Mouse (Mus musculus): ENCODE measurements around the gene Hmbs. TPM values are rescaled to one million over a fixed set of nuclear protein-coding genes. Genes with fewer than 3 reads are reported as not detected.
"Not testable (repeated sequence)": the region's sequence is repeated elsewhere in the genome, so short reads cannot be mapped to it uniquely, and the experiment has no call there.

Hmbs gene
- 10 to 100 TPM; 21.9 to 22.1 TPM for total RNA-seq (2021)
- long read RNA-seq, experiment 1, transcript Hmbs-201 (14 exons, 1,605 nt): major isoform, 7 of 19 reads
- long read RNA-seq, experiment 1, partial matches to known transcripts: 5 of 19 reads
- long read RNA-seq, experiment 1, other reads (novel, unspliced or antisense): 7 of 19 reads
- long read RNA-seq, experiment 2, transcript Hmbs-201 (14 exons, 1,605 nt): major isoform, 29 of 38 reads
- long read RNA-seq, experiment 2, partial matches to known transcripts: 2 of 38 reads
- long read RNA-seq, experiment 2, other reads (novel, unspliced or antisense): 7 of 38 reads

GRCm38 (mm10) chr9:44343781-44344421 lies at the start of gene Hmbs:
Gene Hmbs, minus strand, starts transcription at chr9:44344228.
- Histone ChIP-seq H3K4me3 (peak within 1 kb of the TSS; percentile 98), H3K27ac (peak within 1 kb of the TSS; percentile 100)
- DNase-seq (ENCODE audit: low spot score in 2 of 2): peak; percentile 88 to 91
- no peak for TF ChIP-seq CTCF (conservative IDR thresholded peaks at IDR 0.05)

GRCm38 (mm10) chr9:44391466-44391865 lies 47.4 kb upstream of the Hmbs start:
- TF ChIP-seq CTCF (conservative IDR thresholded peaks at IDR 0.05): peak; percentile 90
- no peak overlapping the region for H3K4me3 ChIP-seq
- peak in 1 of 2 experiments; percentile 76 for DNase-seq (ENCODE audit: low spot score in 2 of 2)
- H3K27ac ChIP-seq: no peak overlapping the region

GRCm38 (mm10) chr9:44389273-44389672 lies 45.2 kb upstream of the Hmbs start:
- Histone ChIP-seq H3K4me3 (no peak overlapping the region), H3K27ac (no peak overlapping the region)
- peak in 1 of 2 experiments; percentile 44 for DNase-seq (ENCODE audit: low spot score in 2 of 2)
- peak; percentile 87 for TF ChIP-seq CTCF (conservative IDR thresholded peaks at IDR 0.05)

- DNase-seq (ENCODE audit: low spot score in 2 of 2): no peak
- Histone ChIP-seq H3K27ac (no peak overlapping the region), H3K4me3 (no peak overlapping the region)
- no peak for TF ChIP-seq CTCF (conservative IDR thresholded peaks at IDR 0.05)
Observed at GRCm38 (mm10) chr9:44387221-44387620, 43.2 kb upstream of the Hmbs start.

GRCm38 (mm10) chr9:44384596-44384995 lies 40.6 kb upstream of the Hmbs start:
- Histone ChIP-seq H3K27ac (no peak overlapping the region), H3K4me3 (no peak overlapping the region)
- no peak for DNase-seq (ENCODE audit: low spot score in 2 of 2)
- no peak for TF ChIP-seq CTCF (conservative IDR thresholded peaks at IDR 0.05)

- H3K27ac ChIP-seq: peak overlapping the region; percentile 91
- peak overlapping the region; percentile 75 for H3K4me3 ChIP-seq
- TF ChIP-seq CTCF (conservative IDR thresholded peaks at IDR 0.05): no peak
- DNase-seq (ENCODE audit: low spot score in 2 of 2): no peak
Observed at GRCm38 (mm10) chr9:44379862-44380261, 35.8 kb upstream of the Hmbs start.

- TF ChIP-seq CTCF (conservative IDR thresholded peaks at IDR 0.05): peak; percentile 80
- peak within 1 kb of the TSS; percentile 91 for H3K27ac ChIP-seq
- H3K4me3 ChIP-seq: peak within 1 kb of the TSS; percentile 75
- DNase-seq (ENCODE audit: low spot score in 2 of 2): peak; percentile 99
Observed at GRCm38 (mm10) chr9:44379054-44379834, 35.2 kb upstream of the Hmbs start, which contains the start of gene Hyou1. Gene Hyou1, plus strand, starts transcription at chr9:44379490.

GRCm38 (mm10) chr9:44378153-44378730 lies 34.2 kb upstream of the Hmbs start:
- H3K27ac ChIP-seq: peak overlapping the region; percentile 91
- DNase-seq (ENCODE audit: low spot score in 2 of 2): no peak
- H3K4me3 ChIP-seq: peak overlapping the region; percentile 75
- TF ChIP-seq CTCF (conservative IDR thresholded peaks at IDR 0.05): no peak

GRCm38 (mm10) chr9:44377335-44377734 lies 33.3 kb upstream of the Hmbs start:
- not testable (repeated sequence) for H3K27ac ChIP-seq; DNase-seq (ENCODE audit: low spot score in 2 of 2); H3K4me3 ChIP-seq

- DNase-seq (ENCODE audit: low spot score in 2 of 2): no peak
- no peak overlapping the region for H3K4me3 ChIP-seq
- no peak for TF ChIP-seq CTCF (conservative IDR thresholded peaks at IDR 0.05)
- H3K27ac ChIP-seq: no peak overlapping the region
Observed at GRCm38 (mm10) chr9:44376141-44376540, 32.1 kb upstream of the Hmbs start.

- H3K27ac ChIP-seq: no peak overlapping the region
- no peak for DNase-seq (ENCODE audit: low spot score in 2 of 2)
- no peak overlapping the region for H3K4me3 ChIP-seq
- TF ChIP-seq CTCF (conservative IDR thresholded peaks at IDR 0.05): no peak
Observed at GRCm38 (mm10) chr9:44373386-44373785, 29.4 kb upstream of the Hmbs start.

- no peak for DNase-seq (ENCODE audit: low spot score in 2 of 2)
- peak; percentile 70 for TF ChIP-seq CTCF (conservative IDR thresholded peaks at IDR 0.05)
- Histone ChIP-seq H3K27ac (no peak overlapping the region), H3K4me3 (no peak overlapping the region)
Observed at GRCm38 (mm10) chr9:44364480-44364879, 20.5 kb upstream of the Hmbs start.

GRCm38 (mm10) chr9:44361931-44362330 lies 17.9 kb upstream of the Hmbs start:
- peak overlapping the region; percentile 98 for H3K4me3 ChIP-seq
- H3K27ac ChIP-seq: peak overlapping the region; percentile 94
- TF ChIP-seq CTCF (conservative IDR thresholded peaks at IDR 0.05): peak; percentile 17; the same call in 1 of the 2 replicates
- DNase-seq (ENCODE audit: low spot score in 2 of 2): not testable (repeated sequence)

All from layer of hippocampus, adult 2 months (tissue).